In genomic region chr1:25310066-25310465, GRCm38 (mm10) we compare ENCODE assay signal across 27 mouse cellular contexts.
A peak's percentile ranks its signal among the peaks of the same experiment; 100 is the strongest.
DNase-seq lines count a peak whose midpoint lies in the region; ATAC-seq lines count a peak whose summit lies in the region.
"Had no signal": no experiment of that assay in that cellular context is flagged by ENCODE, and none has a peak within 500 bp of the region (broad histone marks: within the 10 kb centered on the region; RNA-seq: fewer than 3 reads in every experiment).

No protein-coding gene starts in this region.

- no peak overlapping the region for H3K4me2 ChIP-seq in forebrain, embryonic 11.5 days (ENCODE audit: low read depth, low read length, severe bottlenecking)
- H3K4me2 ChIP-seq in forebrain, embryonic 12.5 days: no peak overlapping the region
- H3K4me2 ChIP-seq: embryonic facial prominence, embryonic 12.5 days; embryonic facial prominence, embryonic 15.5 days; heart, embryonic 12.5 days; heart, embryonic 15.5 days; hindbrain, embryonic 15.5 days had no signal

- DNase-seq in forebrain, embryonic 11.5 days (ENCODE audit: low spot score): no peak
- DNase-seq in ZHBTc4 (ENCODE audit: low read depth, low spot score): peak; percentile 39
- DNase-seq in embryo, embryonic 11 days: peak; percentile 7
- DNase-seq in limb, embryonic 10.5 days (ENCODE audit: low spot score): no peak
- DNase-seq: adrenal gland, adult 2 months; adrenal gland, postnatal 14 days; B cell, adult 2 months; cerebellum, adult 18-20 months; cerebellum, adult 9-10 months; cerebellum, postnatal 14 days; forebrain, postnatal 0 days; gastrocnemius, postnatal 25 days; heart, adult 18-20 months; heart, postnatal 10 days; heart, postnatal 36 days; kidney, adult 2 months had no signal

- no peaks in the 10 kb centered on the region for H3K27me3 ChIP-seq in forebrain, embryonic 11.5 days (ENCODE audit: control insufficient read depth, insufficient read depth, low read length)
- no peaks in the 10 kb centered on the region for H3K27me3 ChIP-seq in forebrain, embryonic 12.5 days
- no peaks in the 10 kb centered on the region for H3K27me3 ChIP-seq in limb, embryonic 10.5 days (ENCODE audit: low read depth, poor library complexity, severe bottlenecking)
- H3K27me3 ChIP-seq: CH12.LX; embryonic facial prominence, embryonic 12.5 days; embryonic facial prominence, embryonic 15.5 days; heart, embryonic 12.5 days; heart, embryonic 15.5 days; hindbrain, embryonic 15.5 days had no signal

- peak; percentile 71 for ATAC-seq in forebrain, embryonic 11.5 days (replicated peaks; ENCODE audit: low FRiP score)
- no peak for ATAC-seq in forebrain, embryonic 12.5 days (ENCODE audit: low FRiP score)
- no peak for ATAC-seq in erythroid progenitor cell, adult 5-6 weeks (replicated peaks; ENCODE audit: low FRiP score, poor library complexity, severe bottlenecking)
- ATAC-seq: forebrain, embryonic 14.5 days; forebrain, postnatal 0 days; intestine, postnatal 0 days had no signal

- H3K9me3 ChIP-seq in forebrain, embryonic 11.5 days (ENCODE audit: control insufficient read depth, low read length): no peaks in the 10 kb centered on the region
- H3K9me3 ChIP-seq in forebrain, embryonic 12.5 days: no peaks in the 10 kb centered on the region
- no peaks in the 10 kb centered on the region for H3K9me3 ChIP-seq in limb, embryonic 10.5 days (replicated peaks)
- H3K9me3 ChIP-seq: embryonic facial prominence, embryonic 12.5 days; embryonic facial prominence, embryonic 15.5 days; heart, embryonic 12.5 days; heart, embryonic 15.5 days; hindbrain, embryonic 10.5 days; hindbrain, embryonic 15.5 days had no signal

- H3K9ac ChIP-seq in forebrain, embryonic 11.5 days (ENCODE audit: low read length): no peak overlapping the region
- no peak overlapping the region for H3K9ac ChIP-seq in forebrain, embryonic 12.5 days
- H3K9ac ChIP-seq: embryonic facial prominence, embryonic 12.5 days; embryonic facial prominence, embryonic 15.5 days; forebrain, postnatal 0 days; heart, embryonic 12.5 days; heart, embryonic 15.5 days; hindbrain, embryonic 15.5 days had no signal

- 15% methylated on average over 2 of the region's 2 CpGs for WGBS in forebrain, embryonic 11.5 days
- 9% methylated on average over 2 of the region's 2 CpGs for WGBS in forebrain, embryonic 12.5 days
- 35% methylated on average over 2 of the region's 2 CpGs for WGBS in limb, embryonic 10.5 days

- no peak overlapping the region for H3K4me3 ChIP-seq in forebrain, embryonic 11.5 days (ENCODE audit: low read depth, low read length)
- H3K4me3 ChIP-seq in forebrain, embryonic 12.5 days (replicated peaks): no peak overlapping the region
- no peak overlapping the region for H3K4me3 ChIP-seq in limb, embryonic 10.5 days
- H3K4me3 ChIP-seq: embryonic facial prominence, embryonic 12.5 days; embryonic facial prominence, embryonic 15.5 days; heart, embryonic 12.5 days; heart, embryonic 15.5 days; hindbrain, embryonic 10.5 days; hindbrain, embryonic 15.5 days had no signal

- H3K36me3 ChIP-seq in forebrain, embryonic 11.5 days (ENCODE audit: control insufficient read depth, insufficient read depth, low read length): no peaks in the 10 kb centered on the region
- no peaks in the 10 kb centered on the region for H3K36me3 ChIP-seq in forebrain, embryonic 12.5 days (replicated peaks)
- no peaks in the 10 kb centered on the region for H3K36me3 ChIP-seq in limb, embryonic 10.5 days
- H3K36me3 ChIP-seq: embryonic facial prominence, embryonic 12.5 days; embryonic facial prominence, embryonic 15.5 days; heart, embryonic 12.5 days; heart, embryonic 15.5 days; hindbrain, embryonic 10.5 days; hindbrain, embryonic 15.5 days had no signal

- H3K27ac ChIP-seq in forebrain, embryonic 11.5 days (ENCODE audit: low read depth, low read length): no peak overlapping the region
- no peak overlapping the region for H3K27ac ChIP-seq in forebrain, embryonic 12.5 days
- no peak overlapping the region for H3K27ac ChIP-seq in limb, embryonic 10.5 days
- H3K27ac ChIP-seq: embryonic facial prominence, embryonic 12.5 days; embryonic facial prominence, embryonic 15.5 days; heart, embryonic 15.5 days; hindbrain, embryonic 10.5 days; hindbrain, embryonic 15.5 days had no signal

- no peaks in the 10 kb centered on the region for H3K4me1 ChIP-seq in forebrain, embryonic 11.5 days (replicated peaks; ENCODE audit: control insufficient read depth, insufficient read depth, low read length)
- peaks cover 5% of the 10 kb centered on the region; the same call in 1 of the 2 replicates for H3K4me1 ChIP-seq in forebrain, embryonic 12.5 days
- H3K4me1 ChIP-seq in limb, embryonic 10.5 days: no peaks in the 10 kb centered on the region
- H3K4me1 ChIP-seq: embryonic facial prominence, embryonic 12.5 days; embryonic facial prominence, embryonic 15.5 days; heart, embryonic 12.5 days; heart, embryonic 15.5 days; hindbrain, embryonic 15.5 days had no signal

Comparison
In these comparisons a context has a peak if more than half of its experiments do, and no peak if none do; other contexts are left out.
1. DNase-seq: peak in ZHBTc4 (single experiment) and embryo, embryonic 11 days (single experiment); none in forebrain, embryonic 11.5 days (single experiment) and limb, embryonic 10.5 days (single experiment).